Mouse (Mus musculus) neural tube, embryonic 15.5 days (tissue): ENCODE measurements around the gene Tnfsfm13. TPM values are rescaled to one million over a fixed set of nuclear protein-coding genes. Genes with fewer than 3 reads are reported as not detected.

Experiments
- ATAC-seq: fragments of 200-750 bp; cut with Nextera tagmentation; 2 replicates; pipeline ENCODE4 v1.8.0; 2017; ENCODE audit warnings: mild to moderate bottlenecking, moderate TSS enrichment, moderate library complexity; ENCODE audit not compliant: low FRiP score
- H3K27ac ChIP-seq: fragments of 300-500 bp; sonication (generic); replicated peaks from 2 replicates; pipeline ENCODE4 v1.5.1; 2015; ENCODE audit warnings: mild to moderate bottlenecking, inconsistent platforms
- H3K27me3 ChIP-seq: fragments of 300-500 bp; sonication (generic); replicated peaks from 2 replicates; pipeline ENCODE4 v1.6.1; 2015; ENCODE audit warnings: inconsistent platforms
- H3K36me3 ChIP-seq: fragments of 300-500 bp; sonication (generic); 2 replicates; pipeline ENCODE4 v1.6.1; 2015; ENCODE audit warnings: inconsistent platforms
- H3K4me1 ChIP-seq: fragments of 300-500 bp; sonication (generic); 2 replicates; pipeline ENCODE4 v1.6.1; 2015; ENCODE audit warnings: inconsistent platforms
- H3K4me2 ChIP-seq: fragments of 300-500 bp; sonication (generic); 2 replicates; pipeline ENCODE4 v1.6.1; 2015; ENCODE audit warnings: inconsistent platforms, mild to moderate bottlenecking, moderate library complexity
- H3K4me3 ChIP-seq: fragments of 300-500 bp; sonication (generic); replicated peaks from 2 replicates; pipeline ENCODE4 v1.5.1; 2015; ENCODE audit warnings: mild to moderate bottlenecking, inconsistent platforms
- H3K9ac ChIP-seq: fragments of 300-500 bp; sonication (generic); replicated peaks from 2 replicates; pipeline ENCODE4 v1.6.1; 2015; ENCODE audit warnings: mild to moderate bottlenecking, inconsistent platforms
- H3K9me3 ChIP-seq: fragments of 300-500 bp; sonication (generic); replicated peaks from 2 replicates; pipeline ENCODE4 v1.6.1; 2016; ENCODE audit warnings: inconsistent platforms
- WGBS: fragments of 180-500 bp; shearing (Covaris S2); methylation state at CpG from one replicate; pipeline ENCODE4 v1.1.7; 2015; ENCODE audit warnings: mixed read lengths; 5-methylcytosine and 5-hydroxymethylcytosine counted together
- polyA plus RNA-seq: library from polyadenylated mRNA; unstranded; fragments of >200 nt; fragmentation: Nextera tagmentation; extraction: Ambion mirVana; gene quantifications from 2 replicates; pipeline ENCODE4 v1.2.1, GENCODE M21; 2015

Tnfsfm13 gene
- polyA plus RNA-seq, 1 experiment from 2014 or later = 1.8 TPM

GRCm38 (mm10) chr11:69657462-69657881 lies 38.4 kb downstream of the Tnfsfm13 start:
- WGBS = 87% methylated on average over 15 of the region's 15 CpGs
- H3K4me1 ChIP-seq = peaks cover 35% of the 10 kb centered on the region
- no peak overlapping the region for H3K27ac ChIP-seq
- H3K36me3 ChIP-seq = peaks cover 52% of the 10 kb centered on the region
- ATAC-seq = no peak
- no peaks in the 10 kb centered on the region for H3K9me3 ChIP-seq
- H3K4me3 ChIP-seq = no peak overlapping the region
- H3K27me3 ChIP-seq = no peaks in the 10 kb centered on the region
- no peak overlapping the region for H3K4me2 ChIP-seq
- H3K9ac ChIP-seq = no peak overlapping the region

- peaks cover 59% of the 10 kb centered on the region for H3K36me3 ChIP-seq
- H3K27ac ChIP-seq = no peak overlapping the region
- H3K4me2 ChIP-seq = no peak overlapping the region
- WGBS = 81% methylated on average over 10 of the region's 10 CpGs
- H3K9ac ChIP-seq = no peak overlapping the region
- no peaks in the 10 kb centered on the region for H3K9me3 ChIP-seq
- H3K4me3 ChIP-seq = no peak overlapping the region
- H3K4me1 ChIP-seq = peaks cover 34% of the 10 kb centered on the region
- no peak for ATAC-seq
- no peaks in the 10 kb centered on the region for H3K27me3 ChIP-seq
These were observed 39.1 kb downstream of the Tnfsfm13 start for GRCm38 (mm10) chr11:69656617-69657461.

- Histone ChIP-seq H3K36me3 (peaks cover 67% of the 10 kb centered on the region), H3K27ac (no peak overlapping the region), H3K9ac (no peak overlapping the region), H3K4me2 (0 out of 2 replicates have a peak overlapping the region, but pooled peaks have one; percentile 15), H3K9me3 (no peaks in the 10 kb centered on the region), H3K4me1 (peaks cover 26% of the 10 kb centered on the region), H3K27me3 (no peaks in the 10 kb centered on the region), H3K4me3 (no peak overlapping the region)
- WGBS = 71% methylated on average over 5 of the region's 5 CpGs
- no peak for ATAC-seq
These were observed 39.8 kb downstream of the Tnfsfm13 start for GRCm38 (mm10) chr11:69656065-69656455.

GRCm38 (mm10) chr11:69655264-69656064 lies 40.4 kb downstream of the Tnfsfm13 start, which contains the start of gene Sox15:
Sox15 (plus strand) TSS chr11:69655314.
- peak; percentile 63 for ATAC-seq
- WGBS = 22% methylated on average over 34 of the region's 34 CpGs
- Histone ChIP-seq H3K9ac (no peak within 1 kb of the TSS; the same call in 1 of the 2 replicates), H3K27me3 (no peaks in the 10 kb centered on the region), H3K4me1 (peaks cover 21% of the 10 kb centered on the region), H3K9me3 (no peaks in the 10 kb centered on the region), H3K4me3 (0 out of 2 replicates have a peak within 1 kb of the TSS, but pooled peaks have one; percentile 2), H3K36me3 (peaks cover 73% of the 10 kb centered on the region), H3K4me2 (peak within 1 kb of the TSS; percentile 15; the same call in 1 of the 2 replicates), H3K27ac (peak within 1 kb of the TSS; percentile 48; the same call in 1 of the 2 replicates)

GRCm38 (mm10) chr11:69654760-69655159 lies 41.1 kb downstream of the Tnfsfm13 start:
- Histone ChIP-seq H3K27me3 (no peaks in the 10 kb centered on the region), H3K4me2 (no peak overlapping the region), H3K27ac (0 out of 2 replicates have a peak overlapping the region, but pooled peaks have one; percentile 4), H3K36me3 (peaks cover 80% of the 10 kb centered on the region), H3K4me3 (no peak overlapping the region), H3K4me1 (peaks cover 18% of the 10 kb centered on the region), H3K9me3 (no peaks in the 10 kb centered on the region), H3K9ac (no peak overlapping the region)
- WGBS = 51% methylated on average over 9 of the region's 9 CpGs
- ATAC-seq = no peak

GRCm38 (mm10) chr11:69653399-69653798 lies 42.5 kb downstream of the Tnfsfm13 start:
- Histone ChIP-seq H3K9ac (no peak overlapping the region), H3K4me1 (peaks cover 18% of the 10 kb centered on the region), H3K36me3 (peaks cover 81% of the 10 kb centered on the region), H3K27me3 (no peaks in the 10 kb centered on the region), H3K27ac (no peak overlapping the region), H3K9me3 (no peaks in the 10 kb centered on the region), H3K4me2 (no peak overlapping the region), H3K4me3 (no peak overlapping the region)
- 70% methylated on average over 5 of the region's 5 CpGs for WGBS
- no peak for ATAC-seq

- Histone ChIP-seq H3K9me3 (no peaks in the 10 kb centered on the region), H3K36me3 (peaks cover 95% of the 10 kb centered on the region), H3K4me3 (no peak overlapping the region), H3K4me2 (no peak overlapping the region), H3K27ac (no peak overlapping the region), H3K9ac (no peak overlapping the region), H3K27me3 (no peaks in the 10 kb centered on the region), H3K4me1 (no peaks in the 10 kb centered on the region)
- no peak for ATAC-seq
- 94% methylated on average over 5 of the region's 5 CpGs for WGBS
These were observed 50.0 kb downstream of the Tnfsfm13 start for GRCm38 (mm10) chr11:69645860-69646259.

GRCm38 (mm10) chr11:69635471-69635870 lies 60.4 kb downstream of the Tnfsfm13 start:
- no peaks in the 10 kb centered on the region for H3K9me3 ChIP-seq
- no peak overlapping the region for H3K4me3 ChIP-seq
- peak overlapping the region; percentile 76 for H3K4me2 ChIP-seq
- no peak overlapping the region for H3K9ac ChIP-seq
- no peaks in the 10 kb centered on the region for H3K27me3 ChIP-seq
- no peak for ATAC-seq
- peaks cover 32% of the 10 kb centered on the region for H3K4me1 ChIP-seq
- 93% methylated on average over 3 of the region's 3 CpGs for WGBS
- no peak overlapping the region for H3K27ac ChIP-seq
- peaks cover 11% of the 10 kb centered on the region for H3K36me3 ChIP-seq

GRCm38 (mm10) chr11:69633128-69633866 lies 62.6 kb downstream of the Tnfsfm13 start:
- Histone ChIP-seq H3K9ac (peak overlapping the region; percentile 97), H3K36me3 (no peaks in the 10 kb centered on the region), H3K4me1 (peaks cover 34% of the 10 kb centered on the region), H3K4me2 (peak overlapping the region; percentile 76), H3K27me3 (no peaks in the 10 kb centered on the region), H3K4me3 (peak overlapping the region; percentile 88), H3K9me3 (no peaks in the 10 kb centered on the region), H3K27ac (peak overlapping the region; percentile 96)
- WGBS = under 1% methylated on average over 30 of the region's 50 CpGs
- ATAC-seq = peak; percentile 45
